In the genomic region with DNA sequence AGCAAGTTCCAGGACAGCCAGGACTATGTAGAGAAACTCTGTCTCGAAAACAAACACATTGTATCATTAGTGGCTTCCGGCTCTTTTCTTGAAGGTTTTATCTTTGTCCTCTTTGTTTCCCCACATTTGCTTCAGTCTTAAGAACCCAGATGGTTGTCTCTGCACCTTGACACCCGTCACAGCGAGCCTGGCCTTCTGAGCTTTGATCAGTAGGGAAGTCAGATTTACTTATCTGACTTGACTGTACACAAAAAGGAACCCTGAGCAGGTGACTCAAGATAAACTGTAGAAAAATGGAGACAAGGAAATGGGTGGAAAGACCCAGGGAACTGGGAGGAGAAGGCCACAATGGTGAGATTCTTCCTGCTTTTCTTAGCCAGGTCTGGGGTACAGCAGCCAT, we compare ENCODE assay signal across 19 mouse cellular contexts.
DNase-seq lines count a peak whose midpoint lies in the region; ATAC-seq and TF ChIP-seq lines count a peak whose summit lies in the region.
"Had no signal": no experiment of that assay in that cellular context is flagged by ENCODE, and none has a peak within 500 bp of the region (broad histone marks: within the 10 kb centered on the region; RNA-seq: fewer than 3 reads in every experiment).

No protein-coding gene starts in this region.

- intact Hi-C loops in left cerebral cortex, postnatal 10 days (cut with DNase I) = no loop called here

- no peaks in the 10 kb centered on the region for H3K9me3 ChIP-seq in hindbrain, postnatal 0 days (ENCODE audit: low read length)
- H3K9me3 ChIP-seq in hindbrain, embryonic 11.5 days (ENCODE audit: control insufficient read depth, low read length) = no peaks in the 10 kb centered on the region
- no peaks in the 10 kb centered on the region for H3K9me3 ChIP-seq in intestine, embryonic 15.5 days
- H3K9me3 ChIP-seq in stomach, embryonic 16.5 days (replicated peaks; ENCODE audit: control insufficient read depth, low read length) = no peaks in the 10 kb centered on the region
- no peaks in the 10 kb centered on the region for H3K9me3 ChIP-seq in heart, embryonic 11.5 days (replicated peaks; ENCODE audit: control insufficient read depth, low read length)
- H3K9me3 ChIP-seq: embryonic facial prominence, embryonic 13.5 days; hindbrain, embryonic 10.5 days; neural tube, embryonic 12.5 days had no signal

- DNase-seq in cerebellum, adult 2 months = no peak
- no peak for DNase-seq in cerebellum, adult 11 months
- DNase-seq in hindbrain, postnatal 0 days (ENCODE audit: low spot score) = no peak
- DNase-seq in hindbrain, embryonic 11.5 days (ENCODE audit: low spot score) = no peak
- DNase-seq in left cerebral cortex, postnatal 10 days (ENCODE audit: extremely low spot score in 1 of 2, low spot score in 2 of 2) = no peak
- DNase-seq: adrenal gland, adult 2 months; gastrocnemius, postnatal 14 days; heart, adult 2 months; layer of hippocampus, postnatal 36 days; thymus, postnatal 25 days had no signal

- no peak overlapping the region for H3K4me3 ChIP-seq in cerebellum, adult 2 months (replicated peaks; ENCODE audit: insufficient read depth, low read depth, low read length)
- no peak overlapping the region for H3K4me3 ChIP-seq in hindbrain, postnatal 0 days (ENCODE audit: low read length)
- no peak overlapping the region for H3K4me3 ChIP-seq in hindbrain, embryonic 11.5 days (ENCODE audit: low read depth, low read length)
- no peak overlapping the region for H3K4me3 ChIP-seq in intestine, embryonic 15.5 days (replicated peaks)
- H3K4me3 ChIP-seq in stomach, embryonic 16.5 days (replicated peaks; ENCODE audit: low read length) = no peak overlapping the region
- H3K4me3 ChIP-seq in heart, embryonic 11.5 days (ENCODE audit: low read depth, low read length) = no peak overlapping the region
- H3K4me3 ChIP-seq: embryonic facial prominence, embryonic 13.5 days; heart, adult 2 months; hindbrain, embryonic 10.5 days; neural tube, embryonic 12.5 days had no signal

- no peak for ATAC-seq in hindbrain, postnatal 0 days
- ATAC-seq in hindbrain, embryonic 11.5 days (ENCODE audit: low FRiP score) = no peak
- ATAC-seq in intestine, embryonic 15.5 days = peak; percentile 79
- peak; percentile 58; the same call in 1 of the 2 replicates for ATAC-seq in stomach, embryonic 16.5 days (ENCODE audit: insufficient read depth, low FRiP score)
- ATAC-seq in heart, embryonic 11.5 days (replicated peaks; ENCODE audit: insufficient number of reproducible peaks, low FRiP score, low TSS enrichment) = no peak

- TF ChIP-seq POLR2A in cerebellum, adult 2 months (IDR thresholded peaks at IDR 0.05; ENCODE audit: borderline replicate concordance, insufficient read depth, low read length) = no peak

- peak overlapping the region; percentile 98 for H3K27ac ChIP-seq in cerebellum, adult 2 months (ENCODE audit: insufficient read depth, low read length)
- H3K27ac ChIP-seq in hindbrain, postnatal 0 days = peak overlapping the region; percentile 36; the same call in 1 of the 2 replicates
- no peak overlapping the region for H3K27ac ChIP-seq in hindbrain, embryonic 11.5 days (ENCODE audit: low read depth, low read length)
- peak overlapping the region; percentile 70 for H3K27ac ChIP-seq in intestine, embryonic 15.5 days
- H3K27ac ChIP-seq in stomach, embryonic 16.5 days (ENCODE audit: low read length) = peak overlapping the region; percentile 55
- no peak overlapping the region for H3K27ac ChIP-seq in heart, embryonic 11.5 days (ENCODE audit: low read depth, low read length)
- H3K27ac ChIP-seq: embryonic facial prominence, embryonic 13.5 days; heart, adult 2 months; hindbrain, embryonic 10.5 days; liver, embryonic 14.5 days; macrophage; neural tube, embryonic 12.5 days had no signal

- no peak overlapping the region for H3K9ac ChIP-seq in hindbrain, postnatal 0 days (replicated peaks; ENCODE audit: low read length)
- no peak overlapping the region for H3K9ac ChIP-seq in hindbrain, embryonic 11.5 days (ENCODE audit: low read depth, low read length)
- H3K9ac ChIP-seq in intestine, embryonic 15.5 days = no peak overlapping the region
- H3K9ac ChIP-seq in stomach, embryonic 16.5 days (ENCODE audit: low read length) = no peak overlapping the region
- H3K9ac ChIP-seq in heart, embryonic 11.5 days (ENCODE audit: low read depth, low read length) = no peak overlapping the region
- H3K9ac ChIP-seq: embryonic facial prominence, embryonic 13.5 days; liver, embryonic 14.5 days; neural tube, embryonic 12.5 days had no signal

- WGBS in cerebellum, adult 2 months = 54% methylated on average over 4 of the region's 4 CpGs
- WGBS in hindbrain, postnatal 0 days = 87% methylated on average over 4 of the region's 4 CpGs
- WGBS in hindbrain, embryonic 11.5 days = 90% methylated on average over 4 of the region's 4 CpGs
- 53% methylated on average over 4 of the region's 4 CpGs for WGBS in intestine, embryonic 15.5 days
- WGBS in stomach, embryonic 16.5 days = 61% methylated on average over 4 of the region's 4 CpGs
- WGBS in heart, embryonic 11.5 days (ENCODE audit: insufficient replicate concordance) = 60% methylated on average over 4 of the region's 4 CpGs

- TF ChIP-seq CTCF in cerebellum, adult 2 months (IDR thresholded peaks at IDR 0.05; ENCODE audit: borderline replicate concordance, insufficient read depth, low read depth, low read length) = no peak
- no peak for TF ChIP-seq CTCF in hindbrain, postnatal 0 days (IDR thresholded peaks at IDR 0.05; ENCODE audit: low read depth)

- H3K4me1 ChIP-seq in cerebellum, adult 2 months (ENCODE audit: control insufficient read depth, insufficient read depth, low read length) = peaks cover 61% of the 10 kb centered on the region
- H3K4me1 ChIP-seq in hindbrain, postnatal 0 days (ENCODE audit: insufficient read depth, low read length) = no peaks in the 10 kb centered on the region
- no peaks in the 10 kb centered on the region; the same call in 1 of the 2 replicates for H3K4me1 ChIP-seq in hindbrain, embryonic 11.5 days (replicated peaks; ENCODE audit: control insufficient read depth, insufficient read depth, low read length)
- H3K4me1 ChIP-seq in intestine, embryonic 15.5 days (replicated peaks) = peaks cover 5% of the 10 kb centered on the region; the same call in 1 of the 2 replicates
- H3K4me1 ChIP-seq in stomach, embryonic 16.5 days (ENCODE audit: control insufficient read depth, insufficient read depth, low read length) = peaks cover 6% of the 10 kb centered on the region; the same call in 1 of the 2 replicates
- H3K4me1 ChIP-seq in heart, embryonic 11.5 days (ENCODE audit: control insufficient read depth, insufficient read depth, low read length) = peaks cover 6% of the 10 kb centered on the region; the same call in 1 of the 2 replicates

- H3K27me3 ChIP-seq in cerebellum, adult 2 months (ENCODE audit: control insufficient read depth, insufficient read depth, low read length) = no peaks in the 10 kb centered on the region
- no peaks in the 10 kb centered on the region for H3K27me3 ChIP-seq in hindbrain, postnatal 0 days (ENCODE audit: insufficient read depth, low read length)
- no peaks in the 10 kb centered on the region for H3K27me3 ChIP-seq in hindbrain, embryonic 11.5 days (ENCODE audit: control insufficient read depth, insufficient read depth, low read length)
- no peaks in the 10 kb centered on the region for H3K27me3 ChIP-seq in intestine, embryonic 15.5 days (replicated peaks)
- no peaks in the 10 kb centered on the region for H3K27me3 ChIP-seq in stomach, embryonic 16.5 days (ENCODE audit: control insufficient read depth, insufficient read depth, low read length)
- no peaks in the 10 kb centered on the region for H3K27me3 ChIP-seq in heart, embryonic 11.5 days (ENCODE audit: control insufficient read depth, insufficient read depth, low read length)
- H3K27me3 ChIP-seq: embryonic facial prominence, embryonic 13.5 days; neural tube, embryonic 12.5 days had no signal

- no peak overlapping the region for H3K4me2 ChIP-seq in hindbrain, postnatal 0 days (ENCODE audit: low read depth, low read length)
- no peak overlapping the region for H3K4me2 ChIP-seq in hindbrain, embryonic 11.5 days (replicated peaks; ENCODE audit: low read depth, low read length)
- no peak overlapping the region for H3K4me2 ChIP-seq in intestine, embryonic 15.5 days (replicated peaks)
- no peak overlapping the region for H3K4me2 ChIP-seq in stomach, embryonic 16.5 days (ENCODE audit: low read depth, low read length)
- no peak overlapping the region for H3K4me2 ChIP-seq in heart, embryonic 11.5 days
- H3K4me2 ChIP-seq: embryonic facial prominence, embryonic 13.5 days; midbrain, embryonic 11.5 days; neural tube, embryonic 12.5 days had no signal

- H3K36me3 ChIP-seq in hindbrain, postnatal 0 days (ENCODE audit: insufficient read depth, low read length) = no peaks in the 10 kb centered on the region
- H3K36me3 ChIP-seq in hindbrain, embryonic 11.5 days (ENCODE audit: control insufficient read depth, insufficient read depth, low read length) = no peaks in the 10 kb centered on the region
- no peaks in the 10 kb centered on the region for H3K36me3 ChIP-seq in intestine, embryonic 15.5 days
- H3K36me3 ChIP-seq in stomach, embryonic 16.5 days (ENCODE audit: control insufficient read depth, insufficient read depth, low read length) = no peaks in the 10 kb centered on the region
- H3K36me3 ChIP-seq in heart, embryonic 11.5 days (ENCODE audit: control insufficient read depth, insufficient read depth, low read length) = no peaks in the 10 kb centered on the region
- H3K36me3 ChIP-seq: embryonic facial prominence, embryonic 13.5 days; hindbrain, embryonic 10.5 days; neural tube, embryonic 12.5 days had no signal

Comparison
In these comparisons a context has a peak if more than half of its experiments do, and no peak if none do; other contexts are left out.
1. H3K27ac ChIP-seq: peak in cerebellum, adult 2 months (single experiment), hindbrain, postnatal 0 days (single experiment), intestine, embryonic 15.5 days (single experiment) and stomach, embryonic 16.5 days (single experiment); none in hindbrain, embryonic 11.5 days (single experiment) and heart, embryonic 11.5 days (single experiment).
2. ATAC-seq: peak in intestine, embryonic 15.5 days (single experiment) and stomach, embryonic 16.5 days (single experiment); none in hindbrain, postnatal 0 days (single experiment), hindbrain, embryonic 11.5 days (single experiment) and heart, embryonic 11.5 days (single experiment).